Mouse (Mus musculus) kidney, embryonic 15.5 days (tissue): Measurements from ENCODE around the gene Tanc2. TPM values are rescaled to one million over a fixed set of nuclear protein-coding genes. Genes with fewer than 3 reads are reported as not detected.

Experiments
- ATAC-seq: fragments of 200-750 bp; cut with Nextera tagmentation; replicated peaks from 2 replicates; pipeline ENCODE4 v1.8.0; 2017; ENCODE audit warnings: moderate TSS enrichment; ENCODE audit not compliant: low FRiP score
- H3K27ac ChIP-seq: fragments of 300-500 bp; sonication (generic); 2 replicates; pipeline ENCODE4 v1.5.1; 2015; ENCODE audit warnings: mild to moderate bottlenecking, inconsistent platforms
- H3K27me3 ChIP-seq: fragments of 300-500 bp; sonication (generic); 2 replicates; pipeline ENCODE4 v1.6.1; 2015; ENCODE audit warnings: inconsistent platforms
- H3K36me3 ChIP-seq: fragments of 300-500 bp; sonication (generic); 2 replicates; pipeline ENCODE4 v1.6.1; 2015; ENCODE audit warnings: inconsistent platforms
- H3K4me1 ChIP-seq: fragments of 300-500 bp; sonication (generic); 2 replicates; pipeline ENCODE4 v1.6.1; 2015; ENCODE audit warnings: inconsistent platforms
- H3K4me2 ChIP-seq: fragments of 300-500 bp; sonication (generic); 2 replicates; pipeline ENCODE4 v1.6.1; 2015; ENCODE audit warnings: moderate library complexity, mild to moderate bottlenecking, inconsistent platforms
- H3K4me3 ChIP-seq: fragments of 300-500 bp; sonication (generic); replicated peaks from 2 replicates; pipeline ENCODE4 v1.5.1; 2015; ENCODE audit warnings: mild to moderate bottlenecking, inconsistent platforms
- H3K9ac ChIP-seq: fragments of 300-500 bp; sonication (generic); 2 replicates; pipeline ENCODE4 v1.6.1; 2015; ENCODE audit warnings: mild to moderate bottlenecking, inconsistent platforms
- H3K9me3 ChIP-seq: fragments of 300-500 bp; sonication (generic); replicated peaks from 2 replicates; pipeline ENCODE4 v1.6.1; 2016; ENCODE audit warnings: inconsistent platforms
- WGBS: fragments of 180-500 bp; shearing (Covaris S2); methylation state at CpG from one replicate; pipeline ENCODE4 v1.1.7; 2015; ENCODE audit warnings: mixed read lengths; 5-methylcytosine and 5-hydroxymethylcytosine counted together
- polyA plus RNA-seq: library from polyadenylated mRNA; unstranded; fragments of >200 nt; fragmentation: Nextera tagmentation; extraction: Ambion mirVana; gene quantifications from 2 replicates; pipeline ENCODE4 v1.2.1, GENCODE M21; 2015

Gene Tanc2
- polyA plus RNA-seq, 1 experiment from 2014 or later = 9.4 TPM

GRCm38 (mm10) chr11:105950519-105950918, 360.7 kb downstream of the Tanc2 start:
- no peak overlapping the region for H3K4me2 ChIP-seq
- no peaks in the 10 kb centered on the region for H3K9me3 ChIP-seq
- 53% methylated on average over 4 of the region's 4 CpGs for WGBS
- no peaks in the 10 kb centered on the region for H3K36me3 ChIP-seq
- H3K4me3 ChIP-seq = no peak overlapping the region
- peaks cover 7% of the 10 kb centered on the region; the same call in 1 of the 2 replicates for H3K27me3 ChIP-seq
- H3K27ac ChIP-seq = peak overlapping the region; percentile 60; the same call in 1 of the 2 replicates
- peaks cover 35% of the 10 kb centered on the region for H3K4me1 ChIP-seq
- H3K9ac ChIP-seq = no peak overlapping the region
- no peak for ATAC-seq

DNA sequence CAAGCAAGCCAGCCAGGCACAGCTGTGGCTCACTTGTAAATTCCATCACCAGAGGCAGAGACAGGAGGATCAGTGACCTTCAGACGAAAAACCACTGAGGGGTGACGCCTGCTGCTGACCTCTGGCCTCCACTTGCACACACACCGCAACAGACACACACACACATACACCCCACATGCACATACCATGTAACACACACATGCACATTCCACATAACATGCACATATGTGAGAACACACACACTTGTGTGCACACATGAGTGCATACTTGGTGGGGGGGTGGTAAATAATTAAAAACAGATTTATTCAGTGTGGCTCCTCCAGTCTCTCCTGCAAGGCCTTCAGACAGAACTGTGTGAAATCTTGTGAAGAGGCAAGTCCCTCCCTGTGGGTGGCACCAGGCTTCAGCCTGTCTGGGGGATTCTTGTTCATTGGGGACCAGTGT, 361.8 kb downstream of the Tanc2 start:
- peaks cover 31% of the 10 kb centered on the region for H3K4me1 ChIP-seq
- 33% methylated on average over 3 of the region's 3 CpGs for WGBS
- H3K36me3 ChIP-seq = no peaks in the 10 kb centered on the region
- H3K9me3 ChIP-seq = no peaks in the 10 kb centered on the region
- peak; percentile 69 for ATAC-seq
- H3K27me3 ChIP-seq = peaks cover 4% of the 10 kb centered on the region; the same call in 1 of the 2 replicates
- H3K4me2 ChIP-seq = 0 out of 2 replicates have a peak overlapping the region, but pooled peaks have one; percentile 12
- H3K4me3 ChIP-seq = no peak overlapping the region
- no peak overlapping the region for H3K9ac ChIP-seq
- H3K27ac ChIP-seq = peak overlapping the region; percentile 56

DNA sequence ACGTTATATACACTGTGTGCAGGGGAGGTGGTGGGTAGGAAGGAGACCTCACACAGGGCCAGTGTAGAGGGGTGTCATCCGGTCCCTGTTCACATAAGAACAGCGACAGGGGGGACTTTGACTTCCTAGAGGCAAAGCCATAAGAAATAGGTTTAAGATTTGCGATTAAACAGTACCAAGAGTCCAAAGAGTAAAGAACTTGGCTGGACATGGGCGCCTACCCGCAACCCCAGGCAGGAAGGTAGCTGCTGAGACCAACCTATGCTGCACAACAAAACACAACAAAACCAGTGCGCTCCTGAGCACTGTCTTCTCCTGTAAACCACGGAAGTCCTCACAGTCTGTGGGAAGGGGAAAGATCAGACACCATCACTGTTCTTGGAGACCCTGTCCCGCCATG, 362.3 kb downstream of the Tanc2 start:
- peaks cover 28% of the 10 kb centered on the region for H3K4me1 ChIP-seq
- H3K4me2 ChIP-seq = no peak overlapping the region
- H3K9me3 ChIP-seq = no peaks in the 10 kb centered on the region
- H3K9ac ChIP-seq = no peak overlapping the region
- no peaks in the 10 kb centered on the region for H3K36me3 ChIP-seq
- no peak overlapping the region for H3K4me3 ChIP-seq
- H3K27ac ChIP-seq = peak overlapping the region; percentile 56
- peaks cover 4% of the 10 kb centered on the region; the same call in 1 of the 2 replicates for H3K27me3 ChIP-seq
- WGBS = 82% methylated on average over 9 of the region's 9 CpGs
- peak; percentile 48; the same call in 1 of the 2 replicates for ATAC-seq

GRCm38 (mm10) chr11:105952911-105953386, 363.2 kb downstream of the Tanc2 start, which contains the start of gene Cyb561:
TSS of gene Cyb561 (minus strand) at chr11:105953336.
- Histone ChIP-seq H3K4me1 (peaks cover 27% of the 10 kb centered on the region), H3K9ac (no peak within 1 kb of the TSS), H3K4me3 (no peak within 1 kb of the TSS), H3K27ac (peak within 1 kb of the TSS; percentile 56), H3K27me3 (no peaks in the 10 kb centered on the region), H3K36me3 (no peaks in the 10 kb centered on the region), H3K9me3 (no peaks in the 10 kb centered on the region), H3K4me2 (no peak within 1 kb of the TSS)
- ATAC-seq = no peak; the same call in 1 of the 2 replicates
- 64% methylated on average over 12 of the region's 12 CpGs for WGBS

- Histone ChIP-seq H3K4me1 (peaks cover 27% of the 10 kb centered on the region), H3K9ac (no peak overlapping the region), H3K4me2 (no peak overlapping the region), H3K4me3 (no peak overlapping the region), H3K27ac (peak overlapping the region; percentile 56), H3K9me3 (no peaks in the 10 kb centered on the region), H3K27me3 (no peaks in the 10 kb centered on the region), H3K36me3 (no peaks in the 10 kb centered on the region)
- WGBS = 69% methylated on average over 6 of the region's 6 CpGs
- no peak for ATAC-seq
These were observed 363.6 kb downstream of the Tanc2 start for GRCm38 (mm10) chr11:105953402-105953801.

DNA sequence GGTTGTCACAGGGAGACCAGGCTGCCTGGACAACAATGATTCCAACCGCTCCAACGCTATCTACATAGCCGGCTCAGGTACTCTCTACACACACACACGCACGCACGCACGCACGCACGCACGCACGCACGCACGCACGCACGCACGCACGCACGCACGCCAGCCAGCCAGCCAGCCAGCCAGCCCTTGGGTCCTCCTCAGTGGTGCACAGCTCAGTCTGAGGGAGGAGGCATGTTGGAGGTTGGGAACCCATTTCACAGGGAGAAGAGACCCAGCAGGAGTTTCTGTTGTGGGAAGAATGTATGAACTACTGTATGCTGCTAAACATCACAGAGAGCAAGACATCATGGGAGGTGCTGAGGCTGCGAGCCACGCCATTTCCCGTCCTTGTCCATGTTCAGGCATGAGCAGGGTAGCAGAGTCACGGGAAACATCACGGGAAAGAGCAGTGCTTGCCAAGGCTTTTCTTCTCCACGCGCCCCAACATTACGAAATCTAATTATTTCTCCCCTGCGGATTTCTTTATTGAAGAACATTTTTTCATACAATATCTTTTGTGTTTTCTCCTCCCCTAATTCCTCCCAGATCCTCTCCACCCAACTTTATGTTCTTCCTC, 366.1 kb downstream of the Tanc2 start:
- WGBS = 89% methylated on average over 28 of the region's 28 CpGs
- ATAC-seq = no peak
- H3K4me2 ChIP-seq = no peak overlapping the region

GRCm38 (mm10) chr11:105957501-105957900, 367.7 kb downstream of the Tanc2 start:
- H3K4me3 ChIP-seq = no peak overlapping the region
- no peak overlapping the region for H3K27ac ChIP-seq
- no peaks in the 10 kb centered on the region for H3K27me3 ChIP-seq
- ATAC-seq = no peak
- H3K9me3 ChIP-seq = no peaks in the 10 kb centered on the region
- H3K4me2 ChIP-seq = no peak overlapping the region
- H3K36me3 ChIP-seq = no peaks in the 10 kb centered on the region
- no peak overlapping the region for H3K9ac ChIP-seq
- 39% methylated on average over 6 of the region's 6 CpGs for WGBS
- peaks cover 15% of the 10 kb centered on the region for H3K4me1 ChIP-seq

More for the DNA sequence above, 366.1 kb downstream of the Tanc2 start:
- Histone ChIP-seq H3K4me1 (peaks cover 27% of the 10 kb centered on the region), H3K4me3 (no peak overlapping the region), H3K27ac (no peak overlapping the region), H3K9ac (no peak overlapping the region), H3K36me3 (no peaks in the 10 kb centered on the region), H3K27me3 (no peaks in the 10 kb centered on the region), H3K9me3 (no peaks in the 10 kb centered on the region)

DNA sequence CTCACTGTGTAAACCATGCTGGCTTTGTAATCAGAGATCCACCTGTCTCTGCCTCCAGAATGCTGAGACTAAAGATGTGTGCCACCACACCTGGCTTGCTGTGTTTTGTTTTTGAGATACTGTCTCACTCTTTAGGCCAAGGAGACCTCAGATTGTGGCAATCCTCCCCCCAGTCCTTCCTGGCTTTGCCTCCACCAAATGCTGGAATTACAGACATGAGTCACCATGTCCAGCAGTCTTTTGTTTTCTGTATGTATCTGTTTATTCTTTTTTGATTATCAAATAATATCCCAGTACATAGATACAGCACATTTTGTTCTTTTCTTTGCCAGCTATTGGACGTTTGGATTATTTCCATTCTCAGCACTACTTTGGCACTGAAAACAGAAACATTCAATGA, 368.8 kb downstream of the Tanc2 start:
- Histone ChIP-seq H3K4me2 (no peak overlapping the region), H3K9me3 (no peaks in the 10 kb centered on the region), H3K27me3 (no peaks in the 10 kb centered on the region), H3K9ac (no peak overlapping the region), H3K4me1 (peaks cover 6% of the 10 kb centered on the region; the same call in 1 of the 2 replicates), H3K4me3 (no peak overlapping the region), H3K36me3 (no peaks in the 10 kb centered on the region), H3K27ac (no peak overlapping the region)
- ATAC-seq = no peak
- WGBS = 63% methylated on average over 1 of the region's 1 CpGs

GRCm38 (mm10) chr11:105959355-105959754, 369.6 kb downstream of the Tanc2 start:
- H3K4me2 ChIP-seq = no peak overlapping the region
- H3K27ac ChIP-seq = no peak overlapping the region
- WGBS = 45% methylated on average over 17 of the region's 17 CpGs
- no peak overlapping the region for H3K9ac ChIP-seq
- no peaks in the 10 kb centered on the region for H3K27me3 ChIP-seq
- H3K36me3 ChIP-seq = no peaks in the 10 kb centered on the region
- no peaks in the 10 kb centered on the region for H3K9me3 ChIP-seq
- ATAC-seq = no peak
- 0 out of 2 replicates have a peak, but pooled peaks cover 6% of the 10 kb centered on the region for H3K4me1 ChIP-seq
- H3K4me3 ChIP-seq = no peak overlapping the region

DNA sequence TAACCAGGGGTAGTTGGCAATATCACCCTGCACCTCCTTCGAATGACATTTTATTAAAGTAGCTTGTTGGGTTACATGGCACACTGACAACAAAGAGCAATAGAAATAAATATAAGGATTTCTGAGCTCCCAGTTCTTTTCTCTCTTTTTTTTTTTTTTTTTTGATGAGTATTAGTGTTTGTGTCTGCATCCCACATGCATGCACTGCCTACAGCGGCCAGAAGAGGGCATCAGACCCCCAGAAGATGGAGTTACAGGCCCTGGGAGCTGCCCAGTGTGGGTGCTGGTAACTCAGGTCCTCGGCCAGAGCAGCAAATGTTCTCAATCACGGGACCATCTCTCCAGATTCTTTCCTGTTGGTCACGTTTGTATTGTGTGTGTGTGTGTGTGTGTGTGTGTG, 374.9 kb downstream of the Tanc2 start:
- Histone ChIP-seq H3K4me3 (no peak overlapping the region), H3K9me3 (no peaks in the 10 kb centered on the region), H3K9ac (no peak overlapping the region), H3K4me2 (no peak overlapping the region), H3K36me3 (no peaks in the 10 kb centered on the region), H3K4me1 (peaks cover 17% of the 10 kb centered on the region), H3K27ac (no peak overlapping the region), H3K27me3 (peaks cover 39% of the 10 kb centered on the region)
- no peak for ATAC-seq
- 69% methylated on average over 5 of the region's 5 CpGs for WGBS

- no peak overlapping the region for H3K9ac ChIP-seq
- no peaks in the 10 kb centered on the region for H3K9me3 ChIP-seq
- 65% methylated on average over 4 of the region's 4 CpGs for WGBS
These were observed 376.5 kb downstream of the Tanc2 start for GRCm38 (mm10) chr11:105966288-105966687.

DNA sequence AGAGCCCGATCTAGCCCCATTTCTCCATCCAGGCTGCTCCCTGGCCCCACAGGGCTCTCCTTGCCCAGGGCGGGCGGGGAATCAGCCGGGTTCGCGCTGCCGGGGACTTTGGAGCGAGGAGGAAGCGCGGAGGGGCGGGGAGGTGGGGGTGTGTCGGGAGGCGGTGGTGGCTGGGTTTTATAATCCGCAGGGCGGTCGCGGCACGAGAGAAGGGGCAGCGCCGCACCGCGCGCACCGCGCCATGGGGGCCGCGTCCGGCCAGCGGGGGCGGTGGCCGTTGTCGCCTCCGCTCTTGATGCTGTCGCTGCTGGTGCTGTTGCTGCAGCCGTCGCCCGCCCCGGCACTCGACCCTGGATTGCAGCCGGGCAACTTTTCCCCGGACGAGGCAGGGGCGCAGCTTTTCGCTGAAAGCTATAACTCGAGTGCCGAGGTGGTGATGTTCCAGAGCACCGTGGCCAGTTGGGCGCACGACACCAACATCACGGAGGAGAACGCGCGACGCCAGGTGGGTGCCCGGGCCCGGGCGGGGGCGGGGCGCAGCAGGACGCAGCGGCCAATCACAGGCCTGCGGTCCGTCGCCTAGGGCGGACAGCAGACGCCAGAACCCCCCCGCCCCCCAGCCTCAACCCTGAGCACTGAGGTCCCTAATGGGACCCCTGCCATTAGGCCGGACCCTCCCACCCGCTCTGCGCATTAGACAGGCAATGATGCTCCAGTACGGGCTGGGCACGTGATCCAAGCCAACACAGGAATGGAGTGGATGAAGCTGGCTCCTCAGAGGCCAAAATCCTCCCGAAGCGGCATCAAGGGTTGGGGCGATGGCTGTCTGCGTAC, 378.2 kb downstream of the Tanc2 start, which contains the start of gene Ace:
Gene Ace (plus strand): TSS at position 205 of the 834 bp plus-strand sequence.
- WGBS = under 1% methylated on average over 76 of the region's 76 CpGs
- peak within 1 kb of the TSS; percentile 63 for H3K4me3 ChIP-seq
- ATAC-seq = peak; percentile 50
- no peaks in the 10 kb centered on the region for H3K36me3 ChIP-seq
- peaks cover 56% of the 10 kb centered on the region for H3K27me3 ChIP-seq
- peak within 1 kb of the TSS; percentile 41 for H3K9ac ChIP-seq
- no peaks in the 10 kb centered on the region for H3K9me3 ChIP-seq
- peak within 1 kb of the TSS; percentile 99 for H3K4me2 ChIP-seq
- H3K27ac ChIP-seq = no peak within 1 kb of the TSS
- H3K4me1 ChIP-seq = peaks cover 17% of the 10 kb centered on the region

More at GRCm38 (mm10) chr11:105966288-105966687, 376.5 kb downstream of the Tanc2 start:
- Histone ChIP-seq H3K27ac (no peak overlapping the region), H3K27me3 (peaks cover 50% of the 10 kb centered on the region), H3K4me3 (no peak overlapping the region), H3K4me2 (no peak overlapping the region), H3K36me3 (no peaks in the 10 kb centered on the region), H3K4me1 (peaks cover 17% of the 10 kb centered on the region)
- ATAC-seq = no peak
